Mouse (Mus musculus) adrenal gland, adult 2 months (tissue): ENCODE data around the gene Slc36a3. TPM values are rescaled to one million over a fixed set of nuclear protein-coding genes. Genes with fewer than 3 reads are reported as not detected.
A peak's percentile ranks its signal among the peaks of the same experiment; 100 is the strongest.
"Not testable (repeated sequence)": the region's sequence is repeated elsewhere in the genome, so short reads cannot be mapped to it uniquely, and the experiment has no call there.

Experiments used
- DNase-seq: peaks from one replicate; pipeline ENCODE4 v3.0.0; 2021
- polyA plus RNA-seq: library from polyadenylated mRNA; depleted of rRNA; stranded (reverse); fragments of >200 nt; gene quantifications from 2 replicates; pipeline ENCODE4 v1.2.3, GENCODE M21; 2012
- total RNA-seq, 2 experiments: library from RNA; stranded (reverse); gene quantifications; 2 replicates each; pipeline ENCODE4 v1.2.3; 2021

Slc36a3 gene
- total and polyA plus RNA-seq, 3 experiments = 0.16 TPM; not detected in 2

DNA sequence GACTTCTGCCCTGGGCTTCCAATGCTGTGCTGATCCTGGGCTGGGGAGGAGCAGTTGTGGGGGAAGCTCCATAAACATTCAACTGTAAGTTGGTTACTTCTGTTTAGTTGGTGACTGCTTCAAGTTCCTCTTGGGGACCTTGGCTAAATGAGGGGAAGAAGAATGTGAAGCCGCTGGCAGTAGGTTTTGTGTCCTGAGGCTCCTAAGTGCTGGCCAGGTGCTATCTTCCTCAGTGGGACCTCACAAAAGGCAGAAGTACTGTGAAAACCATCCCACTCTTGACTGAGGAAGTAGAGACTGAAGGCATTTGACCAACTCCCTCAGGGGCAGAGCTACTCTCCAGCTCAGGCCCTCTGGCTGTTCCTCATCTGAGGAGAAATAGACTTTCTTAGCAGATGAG is 44.9 kb downstream of the Slc36a3 start:
- DNase-seq = no peak

DNA sequence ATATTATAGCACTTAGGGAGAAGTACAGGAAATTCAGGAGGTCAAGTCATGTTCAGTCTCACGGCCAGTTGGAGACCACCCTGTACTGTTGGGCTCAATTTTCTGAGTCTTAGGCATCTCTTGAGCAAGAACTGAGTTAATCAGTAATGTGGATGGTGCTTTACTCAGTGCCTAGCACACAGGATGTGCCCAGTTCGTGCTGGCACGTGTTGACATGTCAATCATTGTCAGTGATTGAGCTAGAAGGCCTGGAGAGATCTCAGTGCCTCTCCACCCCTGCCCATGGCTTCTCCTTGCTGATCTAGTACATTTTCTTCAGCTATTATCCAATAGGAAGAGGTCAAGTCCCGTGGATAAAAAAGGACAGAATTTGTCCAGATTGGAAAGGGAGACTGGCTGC is 46.1 kb downstream of the Slc36a3 start:
- no peak for DNase-seq

DNA sequence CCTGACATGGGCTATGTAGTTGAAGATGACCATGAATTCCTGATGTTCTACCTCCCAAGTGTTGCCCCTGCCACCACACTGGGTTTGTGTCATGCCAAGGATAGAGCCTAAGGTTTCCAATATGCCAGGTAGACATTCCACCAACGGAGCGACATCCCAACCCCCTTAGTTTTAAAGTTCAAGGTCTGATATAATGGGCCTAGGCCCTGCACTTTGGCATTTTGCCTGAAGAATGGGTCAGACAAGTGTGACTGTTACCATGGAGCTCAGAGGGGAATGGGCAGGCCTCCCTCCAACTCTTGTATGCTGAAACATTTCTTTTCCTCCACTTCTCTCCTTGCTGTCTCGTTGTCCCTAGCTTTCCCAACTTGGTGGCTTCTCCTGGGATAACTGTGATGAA is 48.3 kb downstream of the Slc36a3 start:
- peak; percentile 81 for DNase-seq

DNA sequence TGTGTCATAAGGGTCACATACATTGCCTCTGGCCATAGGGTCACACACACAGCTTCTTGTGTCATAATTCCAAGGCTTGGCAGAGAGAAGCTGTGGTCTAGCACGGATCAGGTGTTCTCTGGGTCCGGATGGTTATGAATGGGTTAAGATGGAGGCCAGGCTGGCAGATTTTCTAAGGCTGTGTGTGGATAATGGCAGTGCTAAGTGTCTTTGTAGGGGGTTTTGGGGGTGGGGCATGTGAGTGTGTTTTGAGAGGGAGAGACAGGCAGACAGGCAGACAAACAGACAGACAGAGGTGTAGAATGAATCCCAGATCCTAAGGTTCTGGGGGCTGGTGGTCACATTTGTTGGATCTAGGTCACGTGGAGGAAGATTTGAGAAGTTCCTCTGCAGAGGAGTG is 49.5 kb downstream of the Slc36a3 start:
- no peak for DNase-seq

GRCm38 (mm10) chr11:55099868-55100267 is 51.6 kb downstream of the Slc36a3 start:
- DNase-seq = no peak

DNA sequence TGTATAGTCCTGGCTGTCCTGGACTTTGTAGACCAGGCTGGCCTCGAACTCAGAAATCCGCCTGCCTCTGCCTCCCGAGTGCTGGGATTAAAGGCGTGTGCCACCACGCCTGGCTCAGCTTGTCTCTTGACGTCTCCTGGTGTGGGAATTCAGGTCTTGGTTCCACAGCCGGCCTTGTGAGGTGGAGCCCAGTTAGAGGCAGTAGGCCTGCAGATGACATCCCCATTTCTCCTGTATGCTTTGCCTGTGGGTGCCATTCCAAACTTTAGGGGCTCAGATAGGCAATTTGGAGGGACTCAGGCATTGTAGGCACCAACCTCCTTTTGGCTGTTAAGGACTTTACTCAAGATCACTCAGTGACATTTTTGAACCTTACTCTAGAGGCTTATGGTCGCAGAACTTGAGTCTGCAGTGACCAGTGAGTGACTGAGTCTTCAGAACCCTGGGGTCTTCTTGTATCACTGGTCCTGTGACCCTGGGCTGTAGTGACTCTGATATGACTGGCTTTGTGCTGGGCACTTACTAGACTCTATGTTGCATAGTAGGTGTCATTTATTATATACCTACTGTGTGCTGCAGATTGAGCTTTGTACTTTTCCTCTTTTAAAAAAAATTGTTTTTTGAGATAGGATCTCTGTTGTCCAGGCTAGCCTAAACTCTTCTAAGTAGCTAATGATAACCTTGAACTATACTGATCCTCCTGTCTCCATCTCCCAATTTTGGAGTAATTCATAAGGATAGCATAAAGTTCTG is 52.3 kb downstream of the Slc36a3 start:
- DNase-seq = no peak

DNA sequence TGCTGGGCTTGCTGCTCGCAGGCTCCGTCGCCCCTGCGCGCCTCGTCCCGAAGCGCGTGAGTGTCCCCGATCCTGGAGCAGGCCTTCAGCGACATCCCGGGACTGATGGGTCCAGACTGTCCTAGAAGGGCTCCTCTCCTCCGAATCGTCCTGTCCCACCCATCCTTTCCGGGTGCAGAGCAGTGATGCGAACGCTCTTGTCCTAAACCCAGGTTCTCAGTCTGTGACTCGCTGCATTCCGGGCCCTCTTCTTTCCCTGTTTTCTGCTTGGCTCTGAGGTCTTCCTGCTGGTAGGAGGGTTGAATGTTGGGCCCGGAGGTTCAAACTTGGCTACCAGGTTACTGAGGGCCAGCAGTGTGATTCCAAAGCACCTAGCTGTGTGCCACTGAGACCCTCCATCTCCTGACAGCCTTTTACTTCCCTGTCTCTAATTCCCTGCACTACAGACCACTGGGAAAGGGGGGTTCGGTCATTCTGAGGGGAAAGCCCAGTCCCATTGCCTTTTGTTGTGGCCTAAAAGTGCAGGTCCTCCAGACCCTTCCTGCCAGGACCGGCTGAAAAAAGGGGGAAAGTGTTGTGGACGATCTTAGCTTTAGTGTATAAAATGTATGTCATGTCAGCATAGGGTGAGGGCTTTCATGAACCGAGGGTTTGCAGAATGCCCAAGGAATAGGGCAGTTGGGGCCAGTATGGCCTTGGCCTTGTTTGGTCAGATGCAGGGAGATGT is 53.2 kb downstream of the Slc36a3 start:
- DNase-seq = peak; percentile 61

DNA sequence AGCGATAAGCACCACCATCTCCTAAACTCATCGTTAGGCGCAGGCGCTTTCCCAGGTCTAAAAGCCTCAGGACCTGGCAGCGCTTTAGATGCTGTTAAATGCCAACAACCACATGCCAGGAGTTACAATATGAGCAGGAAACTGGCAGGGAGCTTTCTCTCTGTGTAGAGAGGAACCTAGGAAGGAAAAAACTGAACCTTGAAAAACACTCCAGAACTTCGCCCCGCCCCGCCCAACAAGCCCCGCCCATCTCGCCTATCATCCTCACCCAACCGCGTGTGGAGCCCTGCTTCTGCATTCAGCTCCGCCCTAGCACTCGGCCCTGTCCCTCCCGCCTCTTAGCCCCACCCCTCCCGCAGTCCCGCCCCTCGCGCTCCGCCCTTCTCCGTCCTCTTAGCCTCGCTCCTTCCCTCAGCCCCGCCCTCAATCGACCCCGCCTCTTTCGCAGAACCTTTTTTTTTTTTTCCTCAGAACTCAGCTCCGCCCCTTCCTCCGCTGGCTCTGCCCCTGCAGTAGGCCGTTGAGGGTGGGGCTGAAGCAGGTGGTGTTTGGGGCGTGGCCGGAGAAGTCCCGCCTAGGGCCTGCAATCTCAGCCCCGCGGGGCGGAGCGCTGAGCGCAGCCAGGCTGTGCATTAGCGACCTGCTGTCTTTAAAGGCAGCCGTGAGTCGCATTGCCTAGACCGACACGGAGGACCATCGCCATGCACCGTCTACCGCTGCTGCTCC is 53.9 kb downstream of the Slc36a3 start, which contains the start of gene Gm2a:
Gene Gm2a (plus strand): TSS at position 653 of the 726 bp plus-strand sequence.
- peak; percentile 98 for DNase-seq

DNA sequence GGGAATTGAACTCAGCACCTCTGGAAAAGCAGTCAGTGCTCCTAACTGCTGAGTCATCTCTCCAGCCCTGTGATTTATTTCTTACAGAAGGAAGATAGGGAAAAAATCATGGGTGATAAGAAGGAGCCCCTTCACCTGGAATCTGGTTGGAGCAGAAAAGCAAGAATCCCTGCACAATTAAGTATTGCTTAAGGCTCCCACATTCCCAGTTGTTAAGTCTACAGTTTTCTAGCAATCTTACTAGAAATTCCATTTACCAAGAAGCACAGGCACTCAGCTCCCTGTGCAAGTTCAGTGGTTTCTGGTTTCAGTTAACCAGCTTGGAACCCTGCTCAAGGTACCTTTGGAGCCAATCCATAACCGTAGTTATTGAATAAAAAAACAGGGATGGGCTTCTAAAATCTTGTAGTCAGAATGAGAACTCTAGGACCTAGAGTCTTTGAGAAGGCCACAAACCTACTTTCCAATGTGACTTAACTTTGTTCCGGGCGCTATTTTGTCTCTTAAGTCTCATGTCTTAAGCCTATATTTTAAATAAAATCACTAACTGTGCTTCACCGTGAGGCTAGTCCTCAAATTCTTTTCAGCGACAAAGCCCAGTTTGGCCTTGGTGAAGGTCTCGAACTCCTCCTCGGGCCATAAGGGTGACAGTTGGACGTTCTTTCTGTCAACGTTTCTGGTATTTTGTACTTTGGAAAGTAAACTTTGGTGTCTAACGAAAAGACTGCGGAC is 54.6 kb downstream of the Slc36a3 start:
- no peak for DNase-seq

DNA sequence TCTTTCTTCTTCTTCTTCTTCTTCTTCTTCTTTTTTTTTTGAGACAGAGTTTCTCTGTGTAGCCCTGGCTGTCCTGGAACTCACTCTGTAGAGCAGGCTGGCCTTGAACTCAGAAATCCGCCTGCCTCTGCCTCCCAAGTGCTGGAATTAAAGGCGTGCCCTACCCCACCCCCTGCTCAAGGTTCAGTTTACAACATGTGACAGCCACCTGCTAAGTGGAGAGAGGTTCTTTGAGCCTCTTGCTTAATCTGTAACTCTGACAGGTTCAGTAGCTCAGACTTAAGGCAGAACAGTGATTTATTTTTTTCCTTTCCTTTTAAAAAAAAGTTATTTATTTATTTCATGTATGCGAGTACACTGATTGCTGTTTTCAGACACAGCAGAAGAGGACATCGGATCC is 55.2 kb downstream of the Slc36a3 start:
- DNase-seq = not testable (repeated sequence)

DNA sequence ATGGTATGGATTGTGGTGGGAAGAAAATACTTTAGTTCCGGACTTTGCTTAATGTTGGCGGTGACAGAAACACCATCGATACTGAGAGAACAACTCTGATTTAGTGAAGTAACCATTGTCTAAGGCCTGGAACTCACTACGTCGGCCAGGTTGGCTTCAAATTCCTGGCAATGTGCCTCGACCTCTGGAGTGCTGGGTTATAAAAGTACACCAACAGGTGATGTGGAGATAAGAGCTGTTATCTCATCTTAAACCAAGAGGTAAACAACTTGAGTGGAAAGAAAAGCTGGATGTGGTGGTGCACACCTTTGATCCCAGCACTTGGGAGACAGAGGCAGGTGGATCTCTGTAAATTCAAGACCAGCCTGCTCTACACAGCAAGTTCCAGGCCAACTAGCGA is 58.4 kb downstream of the Slc36a3 start:
- DNase-seq = no peak

GRCm38 (mm10) chr11:55089892-55090291 is 61.6 kb downstream of the Slc36a3 start:
- no peak for DNase-seq

DNA sequence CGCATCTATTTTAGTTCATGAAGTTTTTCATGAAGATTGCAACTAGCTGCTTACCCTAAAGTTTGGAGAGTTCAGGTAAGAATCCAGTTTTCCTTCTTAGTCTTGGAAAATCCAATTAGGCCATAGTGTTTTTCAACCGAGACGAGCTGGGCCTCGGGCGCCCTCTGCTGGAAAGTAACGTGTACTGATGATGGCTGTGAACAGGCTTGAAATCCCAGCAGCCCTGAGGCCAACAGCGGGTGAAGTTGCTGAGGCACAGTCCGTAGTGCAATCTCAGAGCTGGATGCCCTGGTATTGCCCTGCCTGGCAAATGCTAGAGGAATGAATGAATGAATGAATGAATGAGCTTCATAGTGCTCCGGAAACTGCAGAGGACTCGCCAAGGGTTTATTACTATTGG is 64.5 kb downstream of the Slc36a3 start:
- DNase-seq = peak; percentile 68

GRCm38 (mm10) chr11:55085396-55085795 is 66.1 kb downstream of the Slc36a3 start:
- no peak for DNase-seq

DNA sequence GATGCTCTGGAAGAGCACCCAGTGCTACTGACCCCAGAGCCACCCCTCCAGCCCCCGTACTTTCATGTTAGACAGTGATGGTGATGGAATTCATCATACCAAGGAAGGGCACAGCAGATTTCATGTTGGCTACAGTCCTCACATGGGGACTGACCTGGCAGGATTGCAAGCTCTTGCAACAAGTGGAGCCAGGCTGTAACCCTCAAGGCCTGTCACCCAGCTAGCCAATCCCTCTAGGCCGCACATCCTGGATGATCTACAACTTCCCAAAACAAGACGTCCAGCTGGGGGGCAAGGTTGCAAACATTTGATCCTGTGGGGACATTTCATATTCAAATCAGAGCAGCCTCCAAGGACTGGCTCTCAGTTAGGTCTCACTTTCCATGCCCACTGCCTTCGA is 66.9 kb downstream of the Slc36a3 start:
- DNase-seq = peak; percentile 81

DNA sequence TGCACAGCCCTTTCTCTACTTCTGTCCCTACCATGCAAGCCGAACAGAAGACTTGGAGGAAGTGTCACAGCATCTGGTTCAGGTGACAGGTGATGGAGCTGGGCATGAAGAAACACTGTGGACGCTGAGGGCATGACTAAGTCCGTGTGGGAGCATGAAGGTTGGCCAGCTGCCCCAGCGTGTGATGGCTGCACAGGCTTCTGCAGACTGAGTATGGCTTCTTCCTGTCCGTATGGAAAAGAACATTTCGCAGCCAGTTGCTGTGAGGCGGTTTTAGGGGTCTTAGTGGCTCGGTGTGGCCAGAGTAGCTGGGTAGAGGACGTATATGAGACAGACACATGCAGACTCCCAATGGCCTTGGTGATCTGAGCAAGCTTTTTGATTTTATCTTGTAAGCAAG is 70.3 kb downstream of the Slc36a3 start:
- DNase-seq = peak; percentile 63

GRCm38 (mm10) chr11:55079180-55079579 is 72.3 kb downstream of the Slc36a3 start:
- no peak for DNase-seq

DNA sequence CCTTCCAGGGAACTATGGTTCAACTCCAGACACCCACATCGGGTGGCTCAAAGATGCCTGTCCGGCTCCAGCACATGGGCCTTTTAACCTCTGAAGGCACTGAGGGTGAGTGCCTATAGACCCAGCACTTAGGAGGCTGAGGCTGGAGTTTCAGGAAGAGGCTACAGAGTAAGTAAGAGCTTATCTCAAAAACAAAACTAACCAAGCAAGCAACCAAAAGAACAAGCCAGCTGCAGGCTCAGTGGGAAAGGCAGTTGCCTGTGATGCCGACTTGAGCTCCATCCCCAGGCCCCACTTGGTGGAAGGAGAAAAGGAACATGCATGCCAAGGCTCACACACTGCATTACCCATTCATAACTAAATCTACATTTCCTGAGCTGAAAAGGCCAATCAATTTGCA is 73.0 kb downstream of the Slc36a3 start:
- DNase-seq = no peak

- DNase-seq = peak; percentile 89
Observed at GRCm38 (mm10) chr11:55077331-55078231, 73.9 kb downstream of the Slc36a3 start, which contains the start of gene Ccdc69. Gene Ccdc69, minus strand, starts transcription at chr11:55078131.

DNA sequence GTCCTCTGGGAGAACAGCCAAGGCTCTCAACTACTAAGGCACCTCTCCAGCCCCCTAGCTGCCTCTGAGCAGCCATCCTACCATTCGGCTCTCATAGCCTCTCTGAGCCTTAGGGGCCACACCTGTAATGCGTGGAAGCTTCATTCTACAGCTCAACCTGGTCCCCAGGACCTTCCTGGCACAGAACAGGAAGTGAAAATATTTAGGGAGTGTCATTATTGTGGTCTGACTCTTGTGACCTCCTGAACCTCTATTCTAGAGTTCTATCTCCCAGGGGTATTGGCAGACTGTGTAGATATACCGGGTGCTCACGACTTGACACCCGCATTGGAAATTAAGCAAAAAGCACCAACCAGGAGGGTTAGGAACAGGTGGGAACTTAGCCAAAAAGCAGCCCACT is 75.3 kb downstream of the Slc36a3 start:
- DNase-seq = no peak

DNA sequence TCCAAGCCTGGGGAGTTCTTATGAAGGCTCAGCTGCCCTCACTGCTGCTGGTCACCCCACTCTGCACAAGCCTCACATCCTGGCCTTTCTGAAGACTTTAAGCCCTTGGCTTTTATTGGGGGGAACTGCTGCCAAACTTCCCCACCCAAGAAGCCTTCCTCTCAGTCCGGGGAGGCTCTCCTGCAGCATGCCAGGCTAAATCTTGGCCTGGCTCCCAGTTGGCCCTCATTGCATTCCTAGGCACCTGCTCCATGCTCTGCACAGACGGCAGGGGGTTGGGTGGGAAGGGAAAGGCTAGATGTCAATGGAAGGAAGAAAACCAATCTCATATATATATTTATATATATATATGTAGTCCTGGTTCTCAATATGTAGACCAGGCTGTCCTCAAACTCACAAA is 75.9 kb downstream of the Slc36a3 start:
- peak; percentile 63 for DNase-seq
